Mouse (Mus musculus) brain, embryonic 14.5 days (tissue): ENCODE results near the gene Sapcd1.
A peak's percentile ranks its signal among the peaks of the same experiment; 100 is the strongest.

Experiments
- CTCF ChIP-seq: fragments of 200-500 bp; IDR thresholded peaks from 2 replicates; pipeline ENCODE4 v1.5.1; 2012; ENCODE audit warnings: inconsistent platforms, mild to moderate bottlenecking, moderate library complexity, borderline replicate concordance; ENCODE audit not compliant: insufficient read depth, insufficient read length; ENCODE audit errors: extremely low read depth
- POLR2A ChIP-seq: fragments of 200-500 bp; IDR thresholded peaks from 2 replicates; pipeline ENCODE4 v1.6.1; 2012; ENCODE audit warnings: mild to moderate bottlenecking, inconsistent platforms, borderline replicate concordance; ENCODE audit not compliant: poor library complexity, insufficient read depth, insufficient read length, severe bottlenecking; ENCODE audit errors: extremely low read depth

DNA sequence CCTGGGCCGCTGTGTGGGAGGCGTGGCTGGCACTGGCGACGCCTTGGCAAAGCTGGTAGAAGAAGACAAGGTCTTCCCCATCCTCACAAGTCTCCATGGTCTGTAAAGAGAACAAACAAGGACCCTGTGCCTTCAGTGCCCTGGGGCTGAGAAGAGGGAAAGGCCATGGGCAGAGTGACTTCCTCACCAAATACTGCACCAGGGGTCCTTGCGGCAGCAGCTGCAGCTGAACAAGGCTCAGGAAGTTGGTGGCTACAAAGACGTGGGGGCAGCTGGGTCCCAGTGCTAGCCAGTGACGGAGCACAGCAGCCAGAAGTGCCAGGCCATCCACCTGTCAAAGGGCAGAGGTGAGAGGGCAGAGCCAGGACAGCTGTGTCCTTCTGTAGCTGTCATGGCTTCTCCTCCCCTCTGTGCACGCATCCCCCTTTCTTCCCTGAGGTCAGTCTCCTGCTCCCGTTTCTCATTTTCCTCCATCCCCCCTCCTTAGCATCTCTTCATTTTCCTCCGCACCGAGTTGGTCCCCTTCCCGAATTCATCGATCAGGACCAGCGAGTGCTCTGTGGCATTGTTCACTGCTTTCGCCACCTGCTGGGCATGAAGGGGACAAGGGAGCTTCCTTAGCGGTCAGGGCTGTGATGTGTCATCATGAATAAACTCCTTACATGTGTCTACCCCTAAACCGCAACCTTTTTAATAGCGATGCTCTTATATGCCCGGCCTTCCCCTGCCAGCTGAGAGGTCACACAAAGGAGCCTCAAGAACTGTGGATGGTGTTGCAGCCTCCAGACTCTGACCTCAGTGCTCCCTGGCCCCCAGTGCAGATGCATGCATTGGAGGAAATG is 2.1 kb upstream of the Sapcd1 start:
- peak; percentile 58; the same call in 1 of the 2 replicates for TF ChIP-seq CTCF
- TF ChIP-seq POLR2A: no peak
